In genomic region chr16:4096141-4096540, GRCm38 (mm10) we compare ENCODE assay signal across 32 mouse cellular contexts. TPM values are rescaled to one million over a fixed set of nuclear protein-coding genes. Genes with fewer than 3 reads are reported as not detected.
DNase-seq lines count a peak whose midpoint lies in the region; ATAC-seq and TF ChIP-seq lines count a peak whose summit lies in the region.
"Had no signal": no experiment of that assay in that cellular context is flagged by ENCODE, and none has a peak within 500 bp of the region (broad histone marks: within the 10 kb centered on the region; RNA-seq: fewer than 3 reads in every experiment).

No protein-coding gene starts in this region.

- H3K4me2 ChIP-seq in forebrain, postnatal 0 days (ENCODE audit: low read depth) = no peak overlapping the region
- H3K4me2 ChIP-seq in forebrain, embryonic 13.5 days = no peak overlapping the region
- H3K4me2 ChIP-seq: embryonic facial prominence, embryonic 15.5 days; forebrain, embryonic 12.5 days; hindbrain, embryonic 15.5 days; kidney, embryonic 15.5 days; liver, embryonic 13.5 days had no signal

- intact Hi-C loops in left cerebral cortex, postnatal 25 days (cut with DNase I) = no loop called here
- intact Hi-C loops in left cerebral cortex, postnatal 36 days (cut with DNase I) = no loop called here

- peaks cover 68% of the 10 kb centered on the region for H3K36me3 ChIP-seq in forebrain, postnatal 0 days (ENCODE audit: insufficient read depth)
- peaks cover 89% of the 10 kb centered on the region for H3K36me3 ChIP-seq in forebrain, embryonic 13.5 days (ENCODE audit: poor library complexity, severe bottlenecking)

- H3K9me3 ChIP-seq in forebrain, postnatal 0 days (ENCODE audit: low read length) = no peaks in the 10 kb centered on the region
- H3K9me3 ChIP-seq in forebrain, embryonic 13.5 days (replicated peaks) = no peaks in the 10 kb centered on the region
- H3K9me3 ChIP-seq: embryonic facial prominence, embryonic 10.5 days; embryonic facial prominence, embryonic 15.5 days; forebrain, embryonic 12.5 days; hindbrain, embryonic 10.5 days; hindbrain, embryonic 15.5 days; kidney, embryonic 15.5 days; liver, embryonic 13.5 days had no signal

- H3K27me3 ChIP-seq in forebrain, postnatal 0 days (ENCODE audit: insufficient read depth, low read length) = no peaks in the 10 kb centered on the region
- H3K27me3 ChIP-seq in forebrain, embryonic 13.5 days = no peaks in the 10 kb centered on the region
- H3K27me3 ChIP-seq: embryonic facial prominence, embryonic 15.5 days; forebrain, embryonic 12.5 days; hindbrain, embryonic 15.5 days; kidney, embryonic 15.5 days; liver, embryonic 13.5 days had no signal

- peak; percentile 10 for DNase-seq in forebrain, postnatal 0 days
- DNase-seq in left cerebral cortex, postnatal 25 days (ENCODE audit: low spot score in 2 of 2) = peak; percentile 40 to 49
- DNase-seq in left cerebral cortex, postnatal 36 days (ENCODE audit: low spot score in 2 of 2) = no peak
- DNase-seq in brain, adult 2 months (ENCODE audit: low read depth, low spot score) = peak; percentile 71
- peak; percentile 29 to 63 for DNase-seq in layer of hippocampus, postnatal 14 days (ENCODE audit: low spot score in 2 of 2)
- DNase-seq in thymus, postnatal 36 days = no peak
- DNase-seq in yolk sac, embryonic 10.5 days (ENCODE audit: low spot score) = no peak
- DNase-seq: adrenal gland, postnatal 25 days; cerebellum, adult 8-10 months; cerebellum, postnatal 25 days; gastrocnemius, adult 2 months; heart, postnatal 14 days; kidney, adult 11 months; kidney, postnatal 36 days; left cerebral cortex, postnatal 4 days; liver, embryonic 13.5 days; lung, adult 2 months; lung, postnatal 10 days; midbrain, embryonic 14.5 days; thymus, adult 2 months; thymus, postnatal 4 days had no signal

- H3K9ac ChIP-seq in forebrain, postnatal 0 days = no peak overlapping the region
- no peak overlapping the region for H3K9ac ChIP-seq in forebrain, embryonic 13.5 days
- H3K9ac ChIP-seq: embryonic facial prominence, embryonic 15.5 days; forebrain, embryonic 12.5 days; hindbrain, embryonic 15.5 days; kidney, embryonic 15.5 days; liver, embryonic 13.5 days had no signal

- no peak for TF ChIP-seq CTCF in forebrain, postnatal 0 days (IDR thresholded peaks at IDR 0.05; ENCODE audit: low read depth)

- no peak overlapping the region for H3K27ac ChIP-seq in forebrain, postnatal 0 days (ENCODE audit: low read depth, low read length)
- H3K27ac ChIP-seq in forebrain, embryonic 13.5 days = no peak overlapping the region
- H3K27ac ChIP-seq: embryonic facial prominence, embryonic 10.5 days; embryonic facial prominence, embryonic 15.5 days; forebrain, embryonic 12.5 days; gastrocnemius, adult 2 months; hindbrain, embryonic 10.5 days; hindbrain, embryonic 15.5 days; kidney, embryonic 15.5 days; liver, embryonic 13.5 days; stomach, postnatal 0 days had no signal

- H3K4me3 ChIP-seq in forebrain, postnatal 0 days (ENCODE audit: low read depth, low read length) = no peak overlapping the region
- H3K4me3 ChIP-seq in forebrain, embryonic 13.5 days = no peak overlapping the region
- H3K4me3 ChIP-seq: embryonic facial prominence, embryonic 10.5 days; embryonic facial prominence, embryonic 15.5 days; forebrain, embryonic 12.5 days; gastrocnemius, adult 2 months; hindbrain, embryonic 10.5 days; hindbrain, embryonic 15.5 days; kidney, embryonic 15.5 days; liver, embryonic 13.5 days had no signal

- peak; percentile 71 for ATAC-seq in forebrain, postnatal 0 days
- no peak for ATAC-seq in forebrain, embryonic 13.5 days
- ATAC-seq: inflammation-experienced regulatory T-cells, adult 6 months had no signal

- WGBS in forebrain, postnatal 0 days = 85% methylated on average over 3 of the region's 3 CpGs
- WGBS in forebrain, embryonic 13.5 days = 95% methylated on average over 3 of the region's 3 CpGs

- H3K4me1 ChIP-seq in forebrain, postnatal 0 days (ENCODE audit: insufficient read depth) = no peaks in the 10 kb centered on the region
- no peaks in the 10 kb centered on the region for H3K4me1 ChIP-seq in forebrain, embryonic 13.5 days
- H3K4me1 ChIP-seq: embryonic facial prominence, embryonic 10.5 days; embryonic facial prominence, embryonic 15.5 days; forebrain, embryonic 12.5 days; hindbrain, embryonic 10.5 days; hindbrain, embryonic 15.5 days; kidney, embryonic 15.5 days had no signal

RNA-seq across cellular contexts. Expression of gene Trap1, which starts 18.5 kb away (rescaled TPM):
- 41.7 and 43.3 TPM in 2 replicates for total RNA-seq in forebrain, postnatal 0 days (2014; rRNA removed)
- polyA plus RNA-seq in forebrain, postnatal 0 days (2015; fragmentation: Nextera tagmentation; extraction: Ambion mirVana) = 43.3 and 43.5 TPM in 2 replicates
- polyA plus RNA-seq in forebrain, embryonic 13.5 days (2015; fragmentation: Nextera tagmentation; extraction: Ambion mirVana) = 54.2 and 59.0 TPM in 2 replicates
- total RNA-seq in left cerebral cortex, postnatal 25 days (2021) = 10 to 100 TPM; 66.0 to 68.7 TPM
- total RNA-seq in left cerebral cortex, postnatal 36 days (2021) = 10 to 100 TPM; 72.1 to 73.1 TPM
- total RNA-seq in layer of hippocampus, postnatal 14 days (2021) = 10 to 100 TPM; 66.5 to 67.3 TPM

RNA-seq across cellular contexts. Expression of gene Dnase1, which starts 59.4 kb away (rescaled TPM):
- not detected in 2 replicates for total RNA-seq in forebrain, postnatal 0 days (2014; rRNA removed)
- polyA plus RNA-seq in forebrain, postnatal 0 days (2015; fragmentation: Nextera tagmentation; extraction: Ambion mirVana) = 1.3 and 3.1 TPM in 2 replicates
- 5.0 and 5.2 TPM in 2 replicates for polyA plus RNA-seq in forebrain, embryonic 13.5 days (2015; fragmentation: Nextera tagmentation; extraction: Ambion mirVana)
- total RNA-seq in left cerebral cortex, postnatal 25 days (2021) = not detected
- total RNA-seq in left cerebral cortex, postnatal 36 days (2021) = not detected
- total RNA-seq in layer of hippocampus, postnatal 14 days (2021) = not detected
- total RNA-seq: adrenal gland, postnatal 25 days; gastrocnemius, postnatal 4 days; heart, postnatal 14 days; left cerebral cortex, postnatal 4 days; monocyte, adult 5-6 weeks had no signal

Comparison
In these comparisons a context has a peak if more than half of its experiments do, and no peak if none do; other contexts are left out.
1. DNase-seq: peak in forebrain, postnatal 0 days (single experiment), left cerebral cortex, postnatal 25 days (2 of 2), brain, adult 2 months (single experiment) and layer of hippocampus, postnatal 14 days (2 of 2); none in left cerebral cortex, postnatal 36 days (0 of 2), thymus, postnatal 36 days (0 of 2) and yolk sac, embryonic 10.5 days (single experiment).